Mouse (Mus musculus) stomach, postnatal 0 days (tissue): ENCODE measurements around the gene Nudt7. TPM values are rescaled to one million over a fixed set of nuclear protein-coding genes. Genes with fewer than 3 reads are reported as not detected.

Experiments used
- ATAC-seq: fragments of 200-750 bp; cut with Nextera tagmentation; 2 replicates; pipeline ENCODE4 v1.8.0; 2017; ENCODE audit not compliant: low FRiP score, low TSS enrichment
- DNase-seq: peaks from one replicate; pipeline ENCODE4 v3.0.0-alpha.2; 2016; ENCODE audit warnings: low spot score
- H3K27ac ChIP-seq: fragments of 300-500 bp; sonication (generic); replicated peaks from 2 replicates; pipeline ENCODE4 v1.5.1; 2014; ENCODE audit warnings: mild to moderate bottlenecking, control low read depth
- H3K27me3 ChIP-seq: fragments of 300-500 bp; sonication (generic); 2 replicates; pipeline ENCODE4 v1.6.1; 2014; ENCODE audit warnings: low read length; ENCODE audit not compliant: control insufficient read depth, insufficient read depth
- H3K36me3 ChIP-seq: fragments of 300-500 bp; sonication (generic); 2 replicates; pipeline ENCODE4 v1.6.1; 2014; ENCODE audit warnings: low read length, mixed read lengths; ENCODE audit not compliant: control insufficient read depth, insufficient read depth
- H3K4me1 ChIP-seq: fragments of 300-500 bp; sonication (generic); replicated peaks from 2 replicates; pipeline ENCODE4 v1.6.1; 2014; ENCODE audit warnings: antibody characterized with exemption; ENCODE audit not compliant: control insufficient read depth, insufficient read depth
- H3K4me2 ChIP-seq: fragments of 300-500 bp; sonication (generic); replicated peaks from 2 replicates; pipeline ENCODE4 v1.6.1; 2014; ENCODE audit warnings: low read depth, mild to moderate bottlenecking, control low read depth, moderate library complexity
- H3K4me3 ChIP-seq: fragments of 300-500 bp; sonication (generic); 2 replicates; pipeline ENCODE4 v1.5.1; 2014; ENCODE audit warnings: low read depth, low read length, control low read depth
- H3K9ac ChIP-seq: fragments of 300-500 bp; sonication (generic); 2 replicates; pipeline ENCODE4 v1.6.1; 2014; ENCODE audit warnings: mild to moderate bottlenecking, low read length, control low read depth, mixed read lengths
- H3K9me3 ChIP-seq: fragments of 300-500 bp; sonication (generic); 2 replicates; pipeline ENCODE4 v1.6.1; 2016; ENCODE audit warnings: low read length; ENCODE audit not compliant: control insufficient read depth
- CTCF ChIP-seq: IDR thresholded peaks from 2 replicates; pipeline ENCODE4 v1.5.1; 2016; ENCODE audit warnings: antibody characterized with exemption, low read depth, mild to moderate bottlenecking, moderate library complexity
- EP300 ChIP-seq: optimal IDR thresholded peaks from 2 replicates; pipeline ENCODE3; 2016; ENCODE audit warnings: antibody characterized with exemption
- WGBS: fragments of 180-500 bp; shearing (Covaris S2); extraction: QIAGEN DNeasy Blood & Tissue Kit; methylation state at CpG from one replicate; pipeline ENCODE4 v1.1.7; 2014; 5-methylcytosine and 5-hydroxymethylcytosine counted together
- polyA plus RNA-seq: library from polyadenylated mRNA; unstranded; fragments of >200 nt; fragmentation: Nextera tagmentation; extraction: Ambion mirVana; gene quantifications from 2 replicates; pipeline ENCODE4 v1.2.1, GENCODE M21; 2015

Gene Nudt7
- polyA plus RNA-seq, 1 experiment from 2014 or later: 20.4 TPM

- ATAC-seq (no peak), DNase-seq (no peak)
- no peaks in the 10 kb centered on the region for H3K9me3 ChIP-seq
- no peak overlapping the region for H3K4me3 ChIP-seq
- H3K9ac ChIP-seq: no peak overlapping the region
- H3K36me3 ChIP-seq: no peaks in the 10 kb centered on the region
- H3K4me2 ChIP-seq: no peak overlapping the region
- H3K27me3 ChIP-seq: no peaks in the 10 kb centered on the region
- TF ChIP-seq CTCF: no peak
- no peak for TF ChIP-seq EP300
- 73% methylated on average over 7 of the region's 7 CpGs for WGBS
- no peak overlapping the region for H3K27ac ChIP-seq
- H3K4me1 ChIP-seq: no peaks in the 10 kb centered on the region
These were observed 30.0 kb upstream of the Nudt7 start for GRCm38 (mm10) chr8:114103401-114103800.

GRCm38 (mm10) chr8:114105971-114106370, 27.4 kb upstream of the Nudt7 start:
- no peak for ATAC-seq
- no peak for DNase-seq
- Histone ChIP-seq H3K27ac (no peak overlapping the region), H3K4me3 (no peak overlapping the region), H3K27me3 (no peaks in the 10 kb centered on the region), H3K9ac (no peak overlapping the region), H3K4me1 (no peaks in the 10 kb centered on the region), H3K9me3 (no peaks in the 10 kb centered on the region), H3K36me3 (no peaks in the 10 kb centered on the region), H3K4me2 (no peak overlapping the region)
- 82% methylated on average over 5 of the region's 5 CpGs for WGBS
- TF ChIP-seq EP300 (no peak), CTCF (no peak)

- H3K9ac ChIP-seq: no peak overlapping the region
- no peak overlapping the region for H3K4me2 ChIP-seq
- H3K9me3 ChIP-seq: no peaks in the 10 kb centered on the region
- H3K27ac ChIP-seq: no peak overlapping the region
- ATAC-seq: no peak
- H3K27me3 ChIP-seq: no peaks in the 10 kb centered on the region
- H3K36me3 ChIP-seq: no peaks in the 10 kb centered on the region
- WGBS: 72% methylated on average over 20 of the region's 20 CpGs
- no peak for TF ChIP-seq CTCF
- no peak for TF ChIP-seq EP300
- H3K4me1 ChIP-seq: no peaks in the 10 kb centered on the region
- H3K4me3 ChIP-seq: no peak overlapping the region
- DNase-seq: no peak
These were observed 23.8 kb upstream of the Nudt7 start for GRCm38 (mm10) chr8:114109365-114110140.

- no peak overlapping the region for H3K9ac ChIP-seq
- H3K4me2 ChIP-seq: no peak overlapping the region
- TF ChIP-seq CTCF (no peak), EP300 (no peak)
- no peak overlapping the region for H3K4me3 ChIP-seq
- WGBS: 75% methylated on average over 1 of the region's 1 CpGs
- DNase-seq: no peak
- H3K9me3 ChIP-seq: no peaks in the 10 kb centered on the region
- no peaks in the 10 kb centered on the region for H3K36me3 ChIP-seq
- no peak overlapping the region for H3K27ac ChIP-seq
- no peaks in the 10 kb centered on the region for H3K4me1 ChIP-seq
- no peaks in the 10 kb centered on the region for H3K27me3 ChIP-seq
- no peak for ATAC-seq
These were observed 18.3 kb upstream of the Nudt7 start for GRCm38 (mm10) chr8:114115076-114115475.

- Histone ChIP-seq H3K27me3 (no peaks in the 10 kb centered on the region), H3K27ac (no peak overlapping the region), H3K9ac (no peak overlapping the region), H3K9me3 (no peaks in the 10 kb centered on the region), H3K4me2 (no peak overlapping the region), H3K36me3 (no peaks in the 10 kb centered on the region), H3K4me3 (no peak overlapping the region), H3K4me1 (no peaks in the 10 kb centered on the region)
- TF ChIP-seq EP300: no peak
- no peak for TF ChIP-seq CTCF
- DNase-seq: no peak
- 13% methylated on average over 2 of the region's 2 CpGs for WGBS
- no peak for ATAC-seq
These were observed 17.3 kb upstream of the Nudt7 start for GRCm38 (mm10) chr8:114116049-114116448.

GRCm38 (mm10) chr8:114117439-114117838, 15.9 kb upstream of the Nudt7 start:
- DNase-seq: no peak
- Histone ChIP-seq H3K27ac (no peak overlapping the region), H3K4me2 (no peak overlapping the region), H3K4me1 (no peaks in the 10 kb centered on the region), H3K36me3 (no peaks in the 10 kb centered on the region), H3K27me3 (no peaks in the 10 kb centered on the region), H3K4me3 (no peak overlapping the region), H3K9me3 (no peaks in the 10 kb centered on the region), H3K9ac (no peak overlapping the region)
- ATAC-seq: no peak
- TF ChIP-seq CTCF (no peak), EP300 (no peak)
